Mouse (Mus musculus) layer of hippocampus, postnatal 10 days (tissue): ENCODE results near the gene Cacna1h. TPM values are rescaled to one million over a fixed set of nuclear protein-coding genes. Genes with fewer than 3 reads are reported as not detected.

Experiments used
- DNase-seq, 2 experiments: peaks; one replicate each; pipeline ENCODE4 v3.0.0; 2021; ENCODE audit warnings: low spot score in 2 of 2
- total RNA-seq, 2 experiments: library from RNA; stranded (reverse); gene quantifications; 2 replicates each; pipeline ENCODE4 v1.2.3; 2021

The Cacna1h gene
- total RNA-seq, 2 experiments from 2014 or later: 91.4 to 104 TPM

- peak; percentile 81 to 84 for DNase-seq
Observed at GRCm38 (mm10) chr17:25333943-25334342, 99.6 kb downstream of the Cacna1h start.

GRCm38 (mm10) chr17:25332321-25332720 is 101.3 kb downstream of the Cacna1h start:
- DNase-seq: no peak

Other genes starting within 250 kb of the Cacna1h start
- gene BC003965, start 249.2 kb downstream of the Cacna1h start, total RNA-seq: 10 to 100 TPM; 18.2 to 19.0 TPM
- gene Unkl, start 245.4 kb downstream of the Cacna1h start, total RNA-seq: 10 to 100 TPM; 32.0 to 33.7 TPM
- gene Gnptg, start 193.7 kb downstream of the Cacna1h start, total RNA-seq: 10 to 100 TPM; 59.1 to 62.9 TPM
- 10 to 100 TPM; 31.0 to 35.6 TPM for gene Tsr3, start 193.6 kb downstream of the Cacna1h start, total RNA-seq
- 10 to 100 TPM; 13.7 to 14.6 TPM for gene Baiap3, start 177.4 kb downstream of the Cacna1h start, total RNA-seq
- 100 to 1,000 TPM; 238 to 255 TPM for gene Ube2i, start 159.2 kb downstream of the Cacna1h start, total RNA-seq
- not detected for gene Prss34, start 135.4 kb downstream of the Cacna1h start, total RNA-seq
- not detected for gene Prss28, start 125.1 kb downstream of the Cacna1h start, total RNA-seq
- gene Prss29, start 115.1 kb downstream of the Cacna1h start, total RNA-seq: not detected
- not detected for gene Tpsab1, start 88.2 kb downstream of the Cacna1h start, total RNA-seq
- gene Tpsb2, start 67.5 kb downstream of the Cacna1h start, total RNA-seq: 1 to 10 TPM in 1 of 2 experiments, under 1 TPM in 1; 0.42 to 1.0 TPM
- gene Tpsg1, start 64.5 kb downstream of the Cacna1h start, total RNA-seq: not detected
- 1 to 10 TPM; 1.3 to 3.1 TPM for gene Tekt4, start 20.8 kb upstream of the Cacna1h start, total RNA-seq
- gene Sstr5, start 63.5 kb upstream of the Cacna1h start, total RNA-seq: under 1 TPM; 0.18 to 0.38 TPM
- 10 to 100 TPM; 62.7 to 66.3 TPM for gene Sox8, start 136.9 kb upstream of the Cacna1h start, total RNA-seq
- 10 to 100 TPM; 23.1 to 26.4 TPM for gene Lmf1, start 145.3 kb upstream of the Cacna1h start, total RNA-seq